Mouse (Mus musculus) ES-Bruce4 (cell line): ENCODE measurements around the gene Gas8.

Experiments used
- EP300 ChIP-seq: IDR thresholded peaks from 2 replicates; pipeline ENCODE4 v1.6.1; 2011; ENCODE audit warnings: low read depth, low read length; ENCODE audit not compliant: insufficient read depth
- POLR2A ChIP-seq: IDR thresholded peaks from one replicate; pipeline ENCODE4 v1.8.1; 2011; ENCODE audit warnings: low read length; ENCODE audit not compliant: insufficient read depth

DNA sequence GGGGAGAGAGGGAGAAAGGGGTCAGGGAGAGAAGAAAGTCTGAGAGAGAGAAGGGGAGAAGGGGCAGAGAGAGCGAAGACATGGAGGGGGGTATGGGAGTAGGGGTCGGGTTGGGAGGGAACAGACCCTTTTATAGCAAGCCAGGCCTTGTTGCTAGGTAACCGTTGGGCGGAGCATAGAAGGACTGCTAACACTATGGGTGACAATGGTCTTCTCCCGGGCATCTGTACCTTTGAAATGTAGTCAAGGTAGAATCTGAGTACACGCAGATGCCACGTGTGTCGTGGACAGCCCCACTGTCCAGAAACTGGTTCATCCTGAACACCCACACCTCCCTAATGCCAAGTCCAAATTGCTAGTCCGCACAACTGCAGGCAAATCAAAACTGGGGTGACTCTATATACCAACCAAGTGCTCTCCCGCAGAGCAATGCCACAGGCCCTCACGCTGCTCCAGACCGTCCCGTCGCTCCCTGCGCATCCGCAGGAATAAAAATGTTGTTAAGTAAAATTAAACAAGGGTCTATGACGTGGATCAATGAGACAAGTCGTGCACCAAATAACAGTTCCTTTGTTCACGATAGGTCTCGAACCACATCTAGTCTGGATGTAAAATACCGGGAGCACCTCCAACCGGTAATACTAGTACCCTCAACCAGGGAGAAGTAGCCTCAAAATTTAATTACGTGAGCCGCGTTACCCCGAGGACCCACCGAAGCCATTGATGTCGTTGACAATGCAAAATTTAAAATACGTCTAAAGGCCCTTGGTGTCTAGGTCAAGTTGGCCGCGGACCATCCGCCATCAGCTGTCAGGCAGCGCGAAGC is 41.5 kb upstream of the Gas8 start:
- TF ChIP-seq POLR2A (no peak), EP300 (no peak)
